Mouse (Mus musculus) Muller cell, postnatal 12 days (primary cell): ENCODE results near the gene Uqcr11.

Experiments used
- DNase-seq: peaks from one replicate; pipeline ENCODE4 v3.0.0-alpha.2; 2015; ENCODE audit errors: inconsistent ontology term

Uqcr11 gene

DNA sequence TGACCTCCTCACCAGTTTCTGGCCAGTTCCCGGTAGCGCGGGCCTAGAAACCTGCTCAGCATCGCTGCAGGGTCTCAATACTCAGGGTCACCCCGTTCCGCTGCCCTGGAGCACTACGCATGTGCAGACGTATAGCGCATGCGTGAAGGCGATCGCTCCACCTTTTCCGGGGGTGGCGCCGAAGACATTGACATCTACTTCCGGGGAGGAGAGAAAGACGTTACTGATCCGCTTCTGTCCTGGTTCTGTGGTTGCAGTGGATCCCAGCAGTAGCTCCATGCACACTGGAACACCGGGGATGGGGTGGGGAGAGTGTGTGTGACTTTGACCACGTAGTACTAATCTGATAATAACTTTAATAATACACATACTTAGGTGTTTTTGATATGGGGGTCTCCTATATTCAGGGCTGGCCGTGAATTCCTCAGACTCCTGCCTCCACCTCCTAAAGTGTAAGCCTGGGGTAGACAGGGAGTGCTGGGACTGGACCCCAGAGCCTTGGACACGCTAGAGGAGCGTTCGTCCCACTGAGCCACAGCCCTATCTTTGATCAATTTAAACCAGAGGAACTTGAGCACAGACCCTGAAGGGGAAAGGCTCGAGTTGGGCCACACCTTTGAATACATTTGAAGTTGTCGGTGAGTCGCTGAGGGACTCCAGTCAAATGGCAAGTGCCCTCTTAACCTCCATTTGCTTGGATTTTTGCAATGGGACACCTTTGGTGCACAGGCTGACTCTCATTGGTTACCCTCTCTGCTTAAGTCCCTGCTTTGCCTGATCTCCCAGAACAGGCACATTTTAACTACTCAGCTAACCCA is at the start of gene Uqcr11:
Gene Uqcr11, minus strand, starts transcription at position 147 of the 818 bp plus-strand sequence.
- DNase-seq, result peak; percentile 93

DNA sequence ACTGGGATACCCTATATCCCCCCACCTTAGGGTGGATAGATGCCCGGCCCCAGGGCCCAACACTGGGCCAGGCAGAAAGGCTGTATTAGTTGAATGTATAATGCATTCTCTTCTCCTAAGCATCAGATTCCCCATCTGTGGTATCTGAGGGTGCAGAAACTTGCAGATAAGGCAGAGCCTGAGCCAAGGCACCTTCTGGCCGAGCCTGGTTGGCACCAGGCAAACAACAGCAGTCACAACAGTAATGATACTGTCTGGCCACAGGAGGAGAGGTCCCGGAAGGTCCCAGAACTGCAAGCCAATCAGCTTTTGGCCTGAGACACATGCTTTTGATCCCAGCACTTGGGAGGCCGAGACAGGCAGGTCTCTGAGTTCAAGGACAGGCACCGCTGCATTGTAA is 49.1 kb upstream of the Uqcr11 start:
- DNase-seq, result no peak

DNA sequence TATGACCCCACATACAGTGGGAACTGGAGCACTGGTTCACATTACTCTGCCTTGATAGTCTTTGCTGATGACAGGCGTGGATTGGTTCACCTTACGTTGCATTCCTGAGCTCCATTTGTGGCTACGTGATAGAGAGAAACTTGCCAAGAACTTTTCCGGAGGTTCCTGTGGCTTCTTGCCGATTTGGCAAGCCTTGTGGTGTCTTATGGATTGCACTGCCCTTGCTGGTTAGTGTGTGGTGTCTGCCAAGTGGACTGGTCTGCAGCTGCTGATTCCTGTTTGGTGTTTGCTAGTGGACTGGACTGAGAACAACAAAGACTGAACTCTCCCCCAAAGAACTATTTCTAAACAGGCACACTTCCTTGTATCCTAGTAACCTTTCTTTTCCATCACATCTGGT is 48.2 kb upstream of the Uqcr11 start:
- DNase-seq, result no peak

DNA sequence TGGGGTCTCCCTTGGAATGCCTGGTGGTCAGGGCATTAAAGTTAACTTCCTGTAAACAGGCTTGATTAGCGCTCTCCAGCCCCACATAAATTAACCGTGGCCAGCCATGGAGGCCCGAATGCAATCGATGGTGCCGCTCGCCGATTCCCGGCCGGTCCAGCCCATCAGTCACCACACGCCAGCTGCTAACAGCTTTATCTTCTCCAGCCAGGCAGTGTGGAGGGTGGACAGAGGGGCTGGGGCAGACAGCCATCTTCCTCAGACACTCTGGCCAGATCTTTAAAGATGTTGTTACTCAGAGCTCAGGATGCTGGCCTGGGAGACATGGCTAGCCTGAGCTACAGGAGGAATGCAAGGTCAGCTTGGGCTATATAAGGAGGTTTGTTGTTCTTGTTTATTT is 47.0 kb upstream of the Uqcr11 start:
- DNase-seq, result no peak

DNA sequence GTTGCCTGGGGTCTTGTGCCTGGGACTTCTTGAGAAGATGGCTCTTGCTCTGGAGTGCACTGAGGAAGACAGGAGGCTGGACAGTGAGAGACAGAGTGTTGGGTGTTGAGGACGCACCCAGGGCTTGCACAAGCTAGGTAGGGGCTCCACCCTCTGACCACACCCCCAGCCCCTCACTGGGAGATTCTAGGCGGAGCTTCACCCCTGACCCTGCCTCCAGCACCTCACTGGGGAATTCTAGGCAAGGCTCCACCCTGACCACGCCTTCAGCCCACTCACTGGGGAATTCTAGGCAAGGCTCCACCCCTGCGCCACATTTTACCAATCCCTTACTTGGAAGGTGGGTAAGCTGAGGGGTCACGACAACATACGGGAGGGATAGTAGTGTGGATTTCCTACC is 44.0 kb upstream of the Uqcr11 start:
- DNase-seq, result no peak

DNA sequence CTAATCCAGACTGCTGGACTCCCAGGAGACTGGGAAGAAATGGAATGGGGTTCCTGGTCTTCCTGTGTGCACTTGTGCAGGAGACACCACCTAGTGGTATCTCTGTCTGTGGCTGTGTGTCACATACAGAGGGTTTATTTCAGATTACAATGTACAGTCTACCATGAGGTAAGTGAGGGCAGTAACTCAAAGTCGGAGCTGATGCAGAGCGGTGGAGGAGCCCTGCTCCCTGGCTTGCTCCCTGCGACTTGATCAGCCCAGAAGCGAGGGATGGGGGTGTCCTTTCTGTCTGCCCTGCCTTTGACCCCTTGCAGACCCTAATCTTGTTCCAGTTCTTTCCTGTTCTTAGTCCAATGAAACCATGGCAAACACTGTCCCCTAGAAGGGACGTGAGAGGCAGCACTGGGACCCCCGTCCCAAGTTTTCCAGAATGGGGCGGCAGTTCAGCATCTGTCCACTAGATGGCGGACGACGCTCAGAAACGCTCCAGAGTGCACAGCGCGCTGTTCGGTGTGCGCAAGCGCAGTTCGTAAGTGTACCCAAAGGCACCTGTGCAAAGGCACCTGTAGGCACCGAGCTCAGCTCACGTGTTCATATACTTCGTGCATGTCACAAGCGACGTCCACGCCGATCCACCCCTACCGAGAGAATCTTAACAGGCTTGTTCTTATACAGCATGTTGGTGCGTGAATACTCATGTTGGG is 39.4 kb upstream of the Uqcr11 start:
- peak; percentile 42 for DNase-seq

DNA sequence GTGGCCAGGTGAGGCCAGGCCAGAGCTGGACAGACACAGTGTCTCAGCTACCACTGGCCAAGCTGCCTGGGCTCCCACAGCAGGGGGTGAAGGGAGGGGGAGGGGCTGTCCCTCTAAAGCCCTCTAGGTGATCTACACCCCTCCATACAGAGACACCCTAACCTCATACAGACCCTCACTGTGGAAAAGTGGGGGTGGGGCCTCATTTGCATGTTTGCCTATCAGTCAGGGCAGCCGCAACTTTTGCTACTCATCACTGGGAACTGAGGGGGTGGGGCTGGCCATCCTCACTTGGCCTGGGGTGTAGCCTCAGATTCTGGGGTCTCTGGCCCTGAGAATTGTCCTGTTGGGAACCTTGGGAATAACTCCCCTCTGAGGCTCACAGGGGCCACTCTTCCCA is 38.4 kb upstream of the Uqcr11 start:
- DNase-seq, result no peak

DNA sequence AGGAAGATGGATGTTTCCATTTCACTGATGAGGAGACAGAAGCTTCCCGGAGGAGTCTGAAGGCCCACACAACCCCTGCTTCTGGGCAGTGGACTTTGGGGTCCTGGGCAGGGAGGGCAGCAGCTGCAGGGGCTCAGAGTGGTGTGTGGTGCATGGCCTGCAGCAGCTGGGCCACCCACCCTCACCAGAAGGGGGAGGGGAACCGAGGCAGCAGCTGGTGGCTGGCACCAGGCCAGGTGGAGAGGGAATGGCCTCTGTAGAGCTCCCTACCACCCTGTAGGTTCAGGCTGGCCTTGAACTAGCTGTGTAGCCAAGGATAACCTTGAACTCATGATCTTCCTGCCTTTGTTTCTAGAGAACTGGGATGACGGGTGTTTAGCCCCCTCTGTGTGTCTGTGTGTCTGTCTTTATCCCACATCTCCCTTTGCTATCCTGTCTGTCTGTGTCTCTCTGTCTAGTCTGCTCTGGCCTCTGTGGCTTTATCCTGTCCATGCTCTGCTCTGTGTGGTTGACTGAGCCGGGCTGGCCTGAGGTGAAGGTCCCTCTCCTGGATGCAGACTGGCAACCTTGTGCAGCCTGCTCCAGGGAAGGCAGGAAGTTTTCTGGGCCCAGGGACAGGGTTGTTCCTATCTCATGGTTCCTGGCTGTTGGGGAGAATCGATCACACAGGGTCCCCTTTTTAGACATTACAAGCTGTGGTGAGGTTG is 37.9 kb upstream of the Uqcr11 start:
- no peak for DNase-seq

DNA sequence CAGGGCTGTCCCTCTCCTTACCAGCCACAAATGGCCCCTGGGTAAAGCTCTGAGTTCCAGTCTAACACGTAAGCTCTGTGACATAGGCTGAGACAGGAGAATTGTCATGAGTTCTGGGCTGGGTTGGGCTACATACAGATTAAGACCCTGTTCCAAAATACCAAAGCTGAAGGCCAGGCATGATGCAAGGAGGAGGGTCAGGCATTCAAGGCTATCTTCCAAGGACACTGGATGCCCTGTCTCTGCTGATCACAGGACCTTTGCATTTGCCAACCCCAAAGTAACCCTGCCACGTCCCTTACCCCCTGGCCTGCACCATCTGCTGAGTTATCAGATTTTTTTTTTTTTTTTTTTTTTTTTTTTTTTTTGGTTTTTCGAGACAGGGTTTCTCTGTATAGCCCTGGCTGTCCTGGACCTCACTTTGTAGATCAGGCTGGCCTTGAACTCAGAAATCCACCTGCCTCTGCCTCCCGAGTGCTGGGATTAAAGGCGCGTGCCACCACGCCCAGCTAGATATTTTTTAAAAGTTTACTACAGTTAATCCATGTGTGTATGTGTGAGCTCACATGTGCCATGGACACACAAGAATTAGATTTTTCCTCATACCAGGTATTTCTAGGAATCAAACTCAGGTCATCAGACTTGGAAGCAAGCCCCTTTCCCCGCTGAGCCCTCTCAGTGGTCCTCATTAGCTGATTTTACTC is 37.1 kb upstream of the Uqcr11 start:
- DNase-seq, result no peak

DNA sequence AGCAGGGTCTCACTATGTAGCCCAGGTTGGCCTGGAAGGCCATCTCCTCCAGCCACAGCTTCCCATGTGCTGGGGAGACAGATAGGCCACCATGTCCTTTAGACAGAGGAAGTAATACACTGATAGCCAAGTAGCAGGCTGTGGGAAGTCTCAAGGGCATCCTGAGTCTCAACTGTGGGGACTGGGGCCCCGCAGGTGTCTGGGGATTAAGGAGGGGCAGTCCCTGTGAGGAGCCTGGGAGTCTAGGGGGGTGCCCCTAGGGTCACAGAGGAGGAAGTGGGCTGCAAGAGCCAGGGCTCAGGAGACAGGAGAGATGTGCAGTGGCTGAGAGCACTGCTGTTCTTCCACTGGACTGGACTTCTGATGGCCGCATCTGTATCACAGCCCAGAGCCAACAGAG is 36.4 kb upstream of the Uqcr11 start:
- DNase-seq, result no peak

DNA sequence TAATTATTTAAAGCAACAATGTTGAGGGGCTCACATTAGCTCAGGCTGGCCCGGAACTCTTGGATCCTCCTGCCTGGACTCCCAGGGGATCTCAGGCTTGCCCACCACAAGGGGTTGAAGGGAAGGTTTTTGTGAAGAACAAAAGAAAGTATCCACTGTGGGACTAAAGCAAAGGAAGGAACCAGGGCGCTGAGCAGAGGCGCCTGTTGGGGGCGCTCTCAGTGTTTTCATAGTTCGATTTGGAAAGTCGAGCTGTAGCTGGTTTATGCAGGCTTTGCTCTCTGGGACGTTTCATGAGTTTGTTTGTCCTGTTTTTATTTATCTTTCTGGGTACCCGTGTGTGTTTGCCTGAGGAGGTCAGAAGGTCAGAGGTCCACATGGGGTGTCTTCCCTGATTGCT is 35.0 kb upstream of the Uqcr11 start:
- no peak for DNase-seq

DNA sequence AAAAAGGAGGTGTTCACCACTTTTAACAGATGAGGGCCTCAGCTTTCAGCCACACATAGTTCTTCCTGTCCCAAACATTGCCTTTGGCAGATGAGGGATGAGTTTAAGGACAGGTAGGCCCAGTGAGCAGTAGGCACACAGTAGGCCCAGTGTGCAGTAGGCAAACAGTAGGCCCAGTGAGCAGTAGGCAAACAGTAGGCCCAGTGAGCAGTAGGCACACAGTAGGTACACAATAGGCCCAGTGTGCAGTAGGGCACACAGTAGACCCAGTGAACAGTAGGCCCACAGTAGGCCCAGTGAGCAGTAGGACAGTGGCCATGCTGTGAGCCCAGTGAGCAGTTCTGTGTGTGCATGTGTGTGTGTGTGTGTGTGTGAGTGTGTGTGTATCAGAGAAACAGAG is 33.4 kb upstream of the Uqcr11 start:
- DNase-seq, result no peak

DNA sequence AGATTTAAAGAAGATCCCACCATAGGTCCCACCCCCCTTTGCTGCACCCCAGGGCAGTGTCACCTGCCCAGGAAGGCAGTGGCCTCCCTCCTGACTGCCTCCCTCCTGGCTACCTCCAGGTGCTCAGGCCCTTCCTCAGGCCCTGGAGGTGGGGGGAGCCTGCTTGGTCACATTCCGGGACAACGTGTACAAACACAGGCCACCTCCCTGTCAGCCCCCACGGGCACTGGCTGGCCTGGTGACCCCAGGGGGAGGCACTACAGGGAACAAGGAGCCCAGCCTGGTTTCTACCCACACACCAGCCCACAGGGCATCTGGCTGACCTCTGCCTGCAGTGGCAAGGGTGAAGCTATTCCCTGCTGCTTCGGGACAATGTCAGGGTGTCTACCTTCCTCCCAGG is 31.3 kb upstream of the Uqcr11 start:
- no peak for DNase-seq

DNA sequence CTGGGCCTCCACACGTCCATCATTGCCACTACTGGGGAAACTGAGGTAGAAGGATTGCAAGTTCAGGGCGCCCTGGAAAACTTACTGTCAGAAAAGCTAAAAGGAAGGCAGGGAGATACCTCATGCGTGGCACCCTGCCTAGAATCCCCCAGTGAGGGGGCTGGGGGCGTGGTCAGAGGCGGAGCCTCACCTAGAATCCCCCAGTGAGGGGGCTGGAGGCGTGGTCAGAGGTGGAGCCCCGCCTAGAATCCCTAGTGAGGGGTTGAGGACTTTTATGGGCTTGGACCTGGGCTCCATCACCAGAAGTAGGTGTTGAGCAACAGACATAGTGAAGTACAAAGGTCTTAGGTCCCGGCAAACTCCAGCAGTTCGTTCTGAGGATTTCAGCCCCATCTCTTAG is 29.6 kb upstream of the Uqcr11 start:
- peak; percentile 56 for DNase-seq

DNA sequence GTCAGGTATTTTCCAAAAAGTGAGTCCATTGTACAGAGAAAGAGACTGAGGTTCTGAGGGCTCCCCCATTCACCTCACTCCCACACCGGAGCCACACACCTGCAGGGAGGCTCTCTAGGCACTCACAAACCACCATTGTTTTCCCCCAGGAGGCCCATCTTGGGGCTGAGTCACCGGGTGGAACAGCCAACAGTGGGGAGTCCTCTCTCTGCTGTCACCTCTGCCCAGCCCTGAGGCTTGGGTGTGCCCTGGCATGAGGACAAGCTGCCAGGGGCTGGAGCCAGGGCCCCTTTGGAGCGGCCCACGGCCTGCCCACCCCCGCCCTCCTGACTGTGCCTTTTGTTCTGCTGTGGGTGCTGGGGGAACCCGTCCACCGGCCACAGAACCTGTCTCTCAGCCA is 29.1 kb upstream of the Uqcr11 start:
- peak; percentile 79 for DNase-seq

DNA sequence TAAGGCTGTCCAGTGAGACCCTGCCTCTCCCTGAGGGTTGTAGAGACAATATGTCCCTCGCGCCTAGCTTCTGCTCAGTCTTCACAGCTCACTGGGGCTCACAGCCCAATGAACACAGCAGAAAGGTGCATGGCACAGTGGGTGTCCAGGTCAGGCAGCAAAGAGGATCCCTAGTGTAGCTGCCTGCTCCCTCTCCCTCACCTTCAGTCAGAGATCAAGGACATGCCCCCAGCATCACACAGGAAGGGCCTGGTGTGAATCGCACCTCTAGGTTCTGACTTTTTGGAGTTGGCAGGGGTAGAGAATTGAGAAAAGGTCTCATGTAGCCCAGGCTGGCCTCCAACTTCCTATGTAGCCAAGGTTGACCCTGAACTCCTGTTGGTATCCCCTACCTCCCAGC is 28.2 kb upstream of the Uqcr11 start:
- no peak for DNase-seq

DNA sequence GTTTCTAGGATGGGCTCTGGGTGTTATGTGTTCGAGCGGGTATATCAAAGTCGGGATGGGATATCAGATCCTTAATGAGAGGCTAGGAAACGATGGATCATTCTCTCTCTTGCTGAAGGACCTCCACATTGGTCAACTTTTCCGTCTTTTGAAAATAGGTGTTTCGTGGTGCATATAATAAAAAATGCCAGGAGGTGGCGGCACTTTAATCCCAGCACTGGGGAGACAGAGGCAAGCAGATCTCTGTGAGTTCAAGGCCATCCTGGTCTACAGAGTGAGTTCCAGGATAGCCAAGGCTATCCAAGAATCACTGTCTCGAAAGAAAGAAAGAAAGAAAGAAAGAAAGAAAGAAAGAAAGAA is 27.6 kb upstream of the Uqcr11 start:
- no peak for DNase-seq

DNA sequence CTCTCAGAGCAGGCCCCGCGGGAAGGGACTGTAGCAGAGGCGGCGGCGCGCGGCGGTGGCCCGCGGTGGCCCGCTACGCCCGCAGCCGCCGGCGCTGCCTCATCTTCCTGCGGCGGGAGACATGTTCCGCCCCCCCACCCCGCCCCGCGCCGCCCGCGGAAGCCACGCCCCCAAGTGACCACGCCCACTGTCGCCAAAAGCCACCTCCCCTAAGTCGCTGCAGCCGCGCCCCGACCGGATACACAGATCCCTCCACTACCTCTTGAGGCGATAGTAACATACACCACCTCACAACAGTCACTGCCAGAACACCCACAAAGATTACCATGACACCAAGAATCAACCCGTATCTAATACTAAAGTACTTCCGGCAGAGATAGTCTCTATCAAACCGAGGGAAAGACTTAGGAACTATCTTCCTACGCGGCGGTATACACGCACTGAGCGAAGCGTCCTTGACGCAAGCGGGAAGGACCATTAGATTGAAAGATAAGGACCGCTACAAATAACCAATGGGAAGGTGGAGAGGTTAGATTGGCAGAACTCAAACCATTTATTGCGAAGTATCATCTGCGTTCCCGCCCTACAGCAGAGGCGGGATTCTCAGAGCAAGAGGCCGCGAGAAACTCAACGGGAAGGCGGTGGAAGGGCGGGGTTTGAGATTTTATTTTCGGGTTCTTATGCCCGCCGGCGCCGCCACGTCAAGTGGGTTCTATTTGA is 27.0 kb upstream of the Uqcr11 start, which contains the start of gene Tcf3:
Gene Tcf3, minus strand, starts transcription at position 135 of the 720 bp plus-strand sequence.
- peak; percentile 99 for DNase-seq

DNA sequence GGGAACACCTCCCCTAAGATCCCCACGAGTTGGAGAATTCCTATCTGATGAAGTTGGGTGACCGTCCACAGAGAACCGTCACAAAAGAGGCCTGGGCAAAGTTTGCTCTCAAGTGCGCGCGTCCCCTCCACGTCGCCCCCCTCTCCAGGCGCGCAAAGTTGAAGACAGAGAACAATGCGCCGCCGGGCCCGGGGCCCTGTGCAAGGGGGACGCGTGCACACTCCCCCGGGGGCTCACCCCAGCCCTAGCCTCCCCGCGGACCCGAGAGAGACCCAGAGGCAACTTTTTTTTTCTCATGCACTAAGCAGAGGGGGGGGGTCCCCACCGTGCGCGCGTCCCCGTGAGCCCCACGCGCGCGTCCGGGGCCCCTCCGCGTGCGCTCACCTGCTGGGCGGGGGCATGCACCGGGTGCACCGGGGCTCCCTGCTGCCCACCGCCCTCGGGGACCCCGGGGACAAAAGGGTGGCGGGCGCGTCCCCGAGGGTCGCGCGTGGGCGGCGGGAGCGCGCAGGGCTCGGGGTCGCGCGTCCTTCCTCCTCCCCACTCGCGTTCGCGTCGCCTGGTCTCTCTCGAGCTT is 26.4 kb upstream of the Uqcr11 start:
- peak; percentile 61 for DNase-seq

DNA sequence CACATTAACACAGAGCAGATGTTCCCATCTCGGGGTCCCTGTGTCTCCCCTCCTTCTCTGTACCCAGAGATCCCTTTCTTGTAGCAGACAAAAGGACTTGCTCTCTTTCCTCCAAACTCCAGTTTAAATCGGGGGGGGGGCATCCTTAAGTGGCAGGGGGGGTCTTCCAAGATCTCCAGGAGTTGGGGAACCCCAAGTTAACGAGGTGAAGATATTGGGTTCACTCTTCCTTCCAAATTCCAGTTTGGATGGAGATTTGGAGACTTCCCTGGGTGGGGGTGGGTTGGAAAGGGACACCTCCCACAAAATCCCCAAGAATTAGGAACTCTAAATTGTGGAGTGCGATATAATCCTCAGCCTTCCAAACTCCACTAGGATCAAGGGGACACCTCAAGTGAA is 25.8 kb upstream of the Uqcr11 start:
- no peak for DNase-seq
